Mouse (Mus musculus) midbrain, embryonic 16.5 days (tissue): ENCODE data around the gene Tmem206. TPM values are rescaled to one million over a fixed set of nuclear protein-coding genes. Genes with fewer than 3 reads are reported as not detected.

Experiments
- ATAC-seq: fragments of 200-750 bp; cut with Nextera tagmentation; 2 replicates; pipeline ENCODE4 v1.8.0; 2017; ENCODE audit warnings: moderate TSS enrichment
- H3K27ac ChIP-seq: fragments of 300-500 bp; sonication (generic); 2 replicates; pipeline ENCODE4 v1.5.1; 2014; ENCODE audit warnings: mild to moderate bottlenecking, low read length, mixed read lengths
- H3K27me3 ChIP-seq: fragments of 300-500 bp; sonication (generic); 2 replicates; pipeline ENCODE4 v1.6.1; 2014; ENCODE audit warnings: low read depth, low read length, mixed read lengths; ENCODE audit not compliant: control insufficient read depth, insufficient read depth
- H3K36me3 ChIP-seq: fragments of 300-500 bp; sonication (generic); 2 replicates; pipeline ENCODE4 v1.6.1; 2014; ENCODE audit warnings: mild to moderate bottlenecking, low read length, moderate library complexity, mixed read lengths; ENCODE audit not compliant: control insufficient read depth, insufficient read depth
- H3K4me1 ChIP-seq: fragments of 300-500 bp; sonication (generic); 2 replicates; pipeline ENCODE4 v1.6.1; 2014; ENCODE audit warnings: mild to moderate bottlenecking, low read length, mixed read lengths; ENCODE audit not compliant: control insufficient read depth, insufficient read depth
- H3K4me2 ChIP-seq: fragments of 300-500 bp; sonication (generic); 2 replicates; pipeline ENCODE4 v1.6.1; 2014; ENCODE audit warnings: mild to moderate bottlenecking, low read length, mixed read lengths
- H3K4me3 ChIP-seq: fragments of 300-500 bp; sonication (generic); 2 replicates; pipeline ENCODE4 v1.5.1; 2014; ENCODE audit warnings: low read depth, mild to moderate bottlenecking, low read length, moderate library complexity, mixed read lengths
- H3K9ac ChIP-seq: fragments of 300-500 bp; sonication (generic); 2 replicates; pipeline ENCODE4 v1.6.1; 2014; ENCODE audit warnings: low read depth, low read length, mixed read lengths
- H3K9me3 ChIP-seq: fragments of 300-500 bp; sonication (generic); replicated peaks from 2 replicates; pipeline ENCODE4 v1.6.1; 2014; ENCODE audit warnings: mild to moderate bottlenecking, low read length, mixed read lengths; ENCODE audit not compliant: control insufficient read depth, poor library complexity, severe bottlenecking
- WGBS: fragments of 180-500 bp; shearing (Covaris S2); extraction: QIAGEN DNeasy Blood & Tissue Kit; methylation state at CpG from one replicate; pipeline ENCODE4 v1.1.7; 2014; 5-methylcytosine and 5-hydroxymethylcytosine counted together
- polyA plus RNA-seq: library from polyadenylated mRNA; unstranded; fragments of >200 nt; fragmentation: Nextera tagmentation; extraction: Ambion mirVana; gene quantifications from 2 replicates; pipeline ENCODE4 v1.2.1, GENCODE M21; 2015

Tmem206 gene
- 41.0 and 43.0 TPM in 2 replicates for polyA plus RNA-seq

DNA sequence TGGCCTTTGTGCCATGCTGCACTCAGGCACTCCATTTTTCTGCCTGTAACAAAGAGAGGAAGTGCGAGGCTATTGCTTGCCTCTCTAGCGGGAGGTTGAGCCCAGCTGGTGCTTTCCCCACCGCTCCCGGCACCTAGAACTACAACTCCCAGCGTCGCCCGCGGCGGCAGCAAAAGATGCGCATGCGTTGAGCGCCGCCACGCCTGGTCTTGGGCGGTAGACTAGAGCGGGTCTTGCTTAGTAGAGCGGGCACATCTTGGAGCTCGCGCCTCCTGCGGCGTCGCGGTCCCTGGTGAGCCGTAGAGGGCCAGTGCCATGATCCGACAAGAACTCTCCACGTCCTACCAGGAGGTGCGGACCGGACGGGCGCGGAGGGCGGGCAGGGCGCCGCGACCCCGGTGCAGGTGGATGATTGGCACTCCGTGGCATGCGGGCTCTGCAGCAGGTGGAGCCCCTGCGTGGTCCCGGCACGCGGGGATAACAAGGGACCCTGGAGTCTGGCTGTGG is at the start of gene Tmem206:
TSS of gene Tmem206 (plus strand) at position 187 of the 507 bp plus-strand sequence.
- H3K9me3 ChIP-seq, result no peaks in the 10 kb centered on the region
- H3K4me2 ChIP-seq, result peak within 1 kb of the TSS; percentile 79
- ATAC-seq, result peak; percentile 96
- no peaks in the 10 kb centered on the region for H3K36me3 ChIP-seq
- H3K27ac ChIP-seq, result peak within 1 kb of the TSS; percentile 92
- H3K9ac ChIP-seq, result peak within 1 kb of the TSS; percentile 88
- peaks cover 19% of the 10 kb centered on the region for H3K4me1 ChIP-seq
- peak within 1 kb of the TSS; percentile 81 for H3K4me3 ChIP-seq
- 0% methylated on average over 40 of the region's 42 CpGs for WGBS
- no peaks in the 10 kb centered on the region for H3K27me3 ChIP-seq

DNA sequence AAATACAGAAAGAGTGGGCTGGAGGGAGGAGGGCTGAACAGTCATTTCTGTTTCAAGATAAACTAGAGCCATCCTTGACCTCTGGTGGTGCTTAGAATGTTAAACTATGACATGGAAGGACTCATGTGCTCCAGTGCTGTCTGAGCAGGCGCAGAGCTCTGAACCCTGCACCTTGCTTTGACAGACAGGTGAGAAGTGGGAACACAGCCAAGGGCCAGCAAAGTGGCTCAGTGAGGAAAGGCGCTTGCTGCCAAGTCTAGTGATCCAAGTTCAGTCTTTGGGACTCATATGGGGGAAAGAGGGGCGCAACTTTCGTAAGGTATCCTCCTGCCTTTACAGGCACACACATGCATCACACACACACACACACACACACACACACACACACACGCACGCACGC is 49.5 kb upstream of the Tmem206 start:
- Histone ChIP-seq H3K27me3 (no peaks in the 10 kb centered on the region), H3K36me3 (no peaks in the 10 kb centered on the region), H3K4me1 (peaks cover 3% of the 10 kb centered on the region; the same call in 1 of the 2 replicates), H3K9ac (no peak overlapping the region), H3K4me3 (no peak overlapping the region), H3K9me3 (no peaks in the 10 kb centered on the region), H3K4me2 (no peak overlapping the region), H3K27ac (no peak overlapping the region)
- ATAC-seq, result no peak
- 93% methylated on average over 7 of the region's 7 CpGs for WGBS

DNA sequence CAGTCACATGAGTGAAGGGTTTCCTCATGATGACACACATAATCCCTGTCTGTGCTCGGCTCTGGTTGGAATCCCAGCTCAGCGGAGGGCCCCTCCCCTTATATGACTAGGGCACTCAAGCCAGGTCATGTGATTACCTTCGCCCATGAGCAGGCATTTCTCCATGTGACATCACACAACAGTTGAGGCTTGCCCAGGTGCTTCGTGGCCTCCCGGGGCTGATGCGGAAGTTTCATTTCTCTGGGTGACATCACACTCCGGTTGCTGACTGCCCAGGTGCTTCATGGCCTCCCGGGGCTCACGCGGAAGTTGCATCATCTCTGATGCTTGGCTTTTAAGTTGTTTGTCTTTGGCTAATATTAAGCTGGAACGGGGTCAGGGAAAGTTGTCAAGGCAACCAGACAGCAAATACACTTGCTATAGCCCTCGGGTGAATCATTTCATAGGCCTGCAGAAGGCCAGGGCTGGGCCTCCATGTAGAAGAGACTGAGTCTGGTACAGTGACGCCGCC is 48.1 kb upstream of the Tmem206 start:
- Histone ChIP-seq H3K4me1 (peaks cover 3% of the 10 kb centered on the region; the same call in 1 of the 2 replicates), H3K4me3 (no peak overlapping the region), H3K27me3 (no peaks in the 10 kb centered on the region), H3K36me3 (no peaks in the 10 kb centered on the region), H3K9ac (no peak overlapping the region), H3K4me2 (no peak overlapping the region), H3K27ac (no peak overlapping the region), H3K9me3 (no peaks in the 10 kb centered on the region)
- 82% methylated on average over 14 of the region's 14 CpGs for WGBS
- ATAC-seq, result no peak

- Histone ChIP-seq H3K36me3 (no peaks in the 10 kb centered on the region), H3K4me3 (no peak overlapping the region), H3K27me3 (no peaks in the 10 kb centered on the region), H3K4me2 (no peak overlapping the region), H3K9ac (no peak overlapping the region), H3K27ac (no peak overlapping the region), H3K4me1 (peaks cover 3% of the 10 kb centered on the region; the same call in 1 of the 2 replicates), H3K9me3 (no peaks in the 10 kb centered on the region)
- no peak for ATAC-seq
- WGBS, result 83% methylated on average over 4 of the region's 4 CpGs
Measured at GRCm38 (mm10) chr1:191278324-191278723, 47.4 kb upstream of the Tmem206 start.

DNA sequence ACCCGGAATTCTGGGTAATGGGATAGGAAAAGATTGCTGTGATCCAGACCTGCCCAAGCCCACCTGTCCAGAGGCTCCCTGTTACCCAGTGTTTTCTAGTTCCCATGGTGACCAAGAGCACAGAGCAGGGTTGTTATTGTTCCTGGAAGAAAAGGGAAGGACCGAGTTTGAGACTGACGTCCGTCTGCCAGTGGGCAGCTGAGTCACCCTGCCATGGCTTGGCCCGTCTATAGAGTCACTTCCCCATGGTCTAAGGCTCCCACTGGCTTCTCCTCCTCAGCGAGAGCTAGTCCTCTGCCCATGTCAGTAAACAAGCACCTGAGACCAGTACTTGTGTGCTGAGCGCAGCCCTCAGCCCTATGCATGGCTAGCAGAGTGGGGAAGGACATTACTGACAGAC is 44.5 kb upstream of the Tmem206 start:
- Histone ChIP-seq H3K4me2 (no peak overlapping the region), H3K4me3 (no peak overlapping the region), H3K9ac (no peak overlapping the region), H3K27me3 (no peaks in the 10 kb centered on the region), H3K36me3 (no peaks in the 10 kb centered on the region), H3K4me1 (peaks cover 3% of the 10 kb centered on the region; the same call in 1 of the 2 replicates), H3K27ac (no peak overlapping the region), H3K9me3 (no peaks in the 10 kb centered on the region)
- 62% methylated on average over 7 of the region's 7 CpGs for WGBS
- no peak for ATAC-seq

DNA sequence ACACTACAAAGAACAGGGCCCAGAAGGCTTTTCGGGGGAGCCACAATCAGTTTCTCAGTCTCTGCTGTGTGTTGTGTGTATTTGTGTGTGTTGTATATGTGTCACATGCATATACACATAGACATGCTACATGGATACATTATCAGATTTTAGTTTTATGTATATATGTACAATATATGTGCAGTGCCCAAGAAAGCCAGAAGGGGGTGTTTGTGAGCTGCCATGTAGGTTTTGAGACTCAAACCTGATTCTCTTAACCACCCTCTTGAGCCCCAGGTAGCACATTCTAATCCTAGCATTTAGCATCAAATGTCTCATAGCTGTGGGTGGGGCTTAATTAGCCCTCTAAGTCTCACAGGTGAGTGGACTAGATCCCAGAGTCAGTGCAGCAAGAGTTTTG is 43.4 kb upstream of the Tmem206 start:
- Histone ChIP-seq H3K36me3 (no peaks in the 10 kb centered on the region), H3K4me2 (no peak overlapping the region), H3K4me3 (no peak overlapping the region), H3K27ac (no peak overlapping the region), H3K9me3 (no peaks in the 10 kb centered on the region), H3K4me1 (peaks cover 3% of the 10 kb centered on the region; the same call in 1 of the 2 replicates), H3K9ac (no peak overlapping the region), H3K27me3 (no peaks in the 10 kb centered on the region)
- ATAC-seq, result no peak
- 96% methylated on average over 1 of the region's 1 CpGs for WGBS

- H3K27ac ChIP-seq, result no peak overlapping the region
- H3K4me3 ChIP-seq, result no peak overlapping the region
- no peaks in the 10 kb centered on the region for H3K4me1 ChIP-seq
- no peak overlapping the region for H3K4me2 ChIP-seq
- 81% methylated on average over 13 of the region's 13 CpGs for WGBS
- ATAC-seq, result no peak
- no peak overlapping the region for H3K9ac ChIP-seq
- no peaks in the 10 kb centered on the region for H3K9me3 ChIP-seq
- no peaks in the 10 kb centered on the region for H3K27me3 ChIP-seq
- no peaks in the 10 kb centered on the region for H3K36me3 ChIP-seq
Measured at GRCm38 (mm10) chr1:191283110-191284040, 42.3 kb upstream of the Tmem206 start.

GRCm38 (mm10) chr1:191284502-191284901 is 41.2 kb upstream of the Tmem206 start:
- no peak overlapping the region for H3K4me2 ChIP-seq
- H3K4me3 ChIP-seq, result no peak overlapping the region
- no peaks in the 10 kb centered on the region for H3K9me3 ChIP-seq
- no peaks in the 10 kb centered on the region for H3K27me3 ChIP-seq
- H3K9ac ChIP-seq, result no peak overlapping the region
- H3K4me1 ChIP-seq, result no peaks in the 10 kb centered on the region
- no peak for ATAC-seq
- H3K36me3 ChIP-seq, result no peaks in the 10 kb centered on the region
- no peak overlapping the region for H3K27ac ChIP-seq
- WGBS, result 88% methylated on average over 8 of the region's 8 CpGs

- Histone ChIP-seq H3K9me3 (no peaks in the 10 kb centered on the region), H3K9ac (no peak overlapping the region), H3K4me2 (no peak overlapping the region), H3K27ac (no peak overlapping the region), H3K36me3 (no peaks in the 10 kb centered on the region), H3K4me1 (no peaks in the 10 kb centered on the region), H3K27me3 (no peaks in the 10 kb centered on the region), H3K4me3 (no peak overlapping the region)
- no peak for ATAC-seq
- WGBS, result 28% methylated on average over 8 of the region's 8 CpGs
Measured at GRCm38 (mm10) chr1:191288762-191289161, 37.0 kb upstream of the Tmem206 start.
